Mouse (Mus musculus) spleen, embryonic (tissue): ENCODE measurements at regions not wholly inside any gene's neighbourhood (a gene's known extent, or its start where the extent isn't known, plus 50 kb on each side); places are given as distances from the start of the nearest gene placed in this dataset.

Experiments used
- CTCF ChIA-PET: fragments of 350-600 bp; sonication (Branson Sonifier 250); formaldehyde crosslinking; loops from one replicate; lab custom pipeline; 2022; lab: Charles Lee

GRCm38 (mm10) chr17:85932360-85933132 lies 212.4 kb downstream of the Srbd1 start:
- CTCF ChIA-PET = no interaction called here

DNA sequence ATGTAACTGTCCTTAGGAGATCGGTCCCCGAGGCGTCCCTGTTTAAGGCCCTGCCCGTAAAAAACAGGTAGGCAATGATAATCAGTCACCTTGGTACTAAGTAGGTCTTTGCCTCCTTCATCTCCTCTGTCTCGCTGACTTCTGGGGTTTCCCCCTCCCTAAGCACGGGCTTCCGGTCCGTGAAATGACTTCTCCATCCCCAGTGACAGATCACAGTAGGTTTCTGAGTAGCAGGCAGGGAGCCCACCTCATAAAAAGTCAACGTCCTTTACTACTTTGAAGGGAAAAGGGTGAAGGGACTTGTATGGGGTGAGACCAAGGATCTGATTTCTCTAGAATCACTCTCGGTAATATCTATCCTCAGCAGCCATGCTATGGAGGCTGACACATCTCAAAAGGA lies 213.0 kb downstream of the Srbd1 start:
- CTCF ChIA-PET = no interaction called here

DNA sequence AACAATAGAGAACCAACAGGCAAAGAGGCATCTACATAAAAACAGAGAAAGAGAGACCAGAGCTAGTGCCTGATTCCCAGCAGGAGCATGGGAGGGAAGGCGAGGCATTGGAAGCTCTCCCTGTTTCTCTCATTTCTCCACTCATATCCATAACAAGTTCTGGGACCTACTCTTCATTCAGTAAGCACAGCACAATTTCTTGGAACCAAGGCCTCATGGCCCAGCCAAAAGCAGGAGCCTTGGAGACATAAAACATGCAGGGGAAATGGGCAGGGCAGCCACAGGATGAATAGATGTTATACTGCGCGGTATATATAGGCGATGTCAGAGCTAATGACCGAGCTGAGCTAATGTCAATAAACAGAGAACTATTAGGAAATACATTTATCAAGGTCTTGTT lies 214.2 kb downstream of the Srbd1 start:
- CTCF ChIA-PET = no interaction called here

GRCm38 (mm10) chr17:85930331-85930730 lies 214.6 kb downstream of the Srbd1 start:
- CTCF ChIA-PET = no interaction called here

DNA sequence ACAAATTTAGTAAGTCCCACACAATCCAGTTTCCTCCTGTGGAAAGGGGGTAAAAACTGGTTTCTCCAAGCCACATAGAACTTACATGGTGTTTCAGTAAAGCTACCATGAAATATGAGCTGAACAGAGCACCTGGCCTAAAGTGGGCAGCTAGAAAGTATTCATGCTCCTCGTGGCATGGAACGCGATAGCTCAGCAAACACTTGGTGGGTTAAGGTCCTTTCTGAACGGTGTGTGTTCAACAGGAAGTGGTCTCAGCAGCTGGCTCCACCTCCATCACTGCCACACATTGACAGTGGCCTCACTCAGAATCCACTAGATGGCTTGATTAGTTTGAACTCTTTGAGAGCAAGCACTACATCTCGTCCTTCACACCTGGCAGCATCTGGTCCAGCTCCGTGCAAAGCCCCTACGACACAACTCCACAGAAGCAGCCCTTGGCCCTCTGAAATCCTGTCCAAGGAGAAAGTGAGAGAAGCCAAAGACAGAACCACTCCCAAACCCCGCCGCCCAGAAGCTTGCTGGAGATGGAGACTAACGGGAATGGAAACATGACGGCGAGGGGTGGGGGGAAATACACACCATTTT lies 215.2 kb downstream of the Srbd1 start:
- CTCF ChIA-PET = no interaction called here

DNA sequence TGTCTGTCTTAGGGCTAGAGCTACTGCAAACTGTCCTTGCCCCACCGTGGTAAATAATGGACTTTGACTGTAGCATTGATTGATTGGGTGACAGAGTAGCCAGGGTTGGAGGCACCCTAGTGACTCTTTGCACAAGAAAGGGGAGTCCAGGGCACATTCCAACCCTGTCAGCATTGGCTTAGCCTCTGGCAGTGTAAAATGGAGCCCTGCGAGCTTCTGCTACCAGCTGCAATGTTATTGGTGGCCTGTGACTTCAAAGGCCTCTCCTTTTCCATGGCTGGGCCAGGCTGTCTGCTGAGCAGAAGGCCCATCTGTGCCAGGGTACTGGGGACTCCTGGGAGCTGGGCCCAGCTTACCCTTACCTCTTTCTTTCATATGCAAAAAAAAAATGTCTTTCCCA lies 216.4 kb downstream of the Srbd1 start:
- CTCF ChIA-PET = interaction anchor here (0.5 to 0.6 kb wide), 2 partner anchors 9 to 24 kb away, joined by 3 read pairs; no protein-coding TSS in a partner anchor

DNA sequence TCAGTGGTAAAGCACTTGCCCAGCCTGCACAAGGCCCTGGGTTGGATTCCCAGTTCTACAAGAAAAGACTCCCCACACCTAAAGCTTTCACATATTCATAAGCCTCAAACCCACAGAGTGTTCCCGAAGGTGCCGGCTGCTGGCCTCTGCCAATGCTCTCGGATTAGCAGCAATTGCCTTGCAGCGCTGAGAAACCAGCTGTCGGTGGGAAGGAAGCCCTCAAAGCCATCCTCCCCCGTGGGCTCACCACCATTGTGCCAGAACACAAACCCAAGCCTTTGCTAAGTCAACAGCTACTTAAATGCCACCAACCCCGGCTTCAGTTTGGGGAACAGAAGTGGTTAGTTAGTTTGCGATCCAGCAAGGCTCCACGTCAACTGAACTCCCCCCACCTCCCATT lies 217.7 kb downstream of the Srbd1 start:
- CTCF ChIA-PET = no interaction called here

- CTCF ChIA-PET = no interaction called here
Measured at GRCm38 (mm10) chr17:85926044-85926443, 218.9 kb downstream of the Srbd1 start.

DNA sequence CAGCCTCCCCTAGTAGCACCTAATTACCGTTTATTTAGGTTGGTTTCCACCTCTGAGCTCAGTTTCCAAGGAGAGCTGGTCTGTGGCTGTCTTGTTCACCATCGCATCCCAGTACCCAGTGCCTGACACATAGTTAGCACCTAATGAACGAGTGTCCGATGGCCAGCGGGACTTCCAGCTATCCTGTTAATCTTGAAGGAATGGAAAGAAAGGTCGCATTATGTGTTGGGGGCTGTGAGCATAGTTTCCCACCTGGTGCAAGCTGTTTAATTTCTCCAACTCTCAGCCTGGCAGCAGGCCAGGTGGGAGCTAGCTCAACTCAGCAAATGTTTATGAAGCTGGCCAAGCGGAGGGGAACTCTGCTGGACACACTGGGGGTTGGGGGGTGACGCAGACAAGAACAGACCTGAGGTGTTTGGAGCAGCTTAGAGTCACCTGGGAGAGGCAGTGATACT lies 223.7 kb downstream of the Srbd1 start:
- CTCF ChIA-PET = no interaction called here

DNA sequence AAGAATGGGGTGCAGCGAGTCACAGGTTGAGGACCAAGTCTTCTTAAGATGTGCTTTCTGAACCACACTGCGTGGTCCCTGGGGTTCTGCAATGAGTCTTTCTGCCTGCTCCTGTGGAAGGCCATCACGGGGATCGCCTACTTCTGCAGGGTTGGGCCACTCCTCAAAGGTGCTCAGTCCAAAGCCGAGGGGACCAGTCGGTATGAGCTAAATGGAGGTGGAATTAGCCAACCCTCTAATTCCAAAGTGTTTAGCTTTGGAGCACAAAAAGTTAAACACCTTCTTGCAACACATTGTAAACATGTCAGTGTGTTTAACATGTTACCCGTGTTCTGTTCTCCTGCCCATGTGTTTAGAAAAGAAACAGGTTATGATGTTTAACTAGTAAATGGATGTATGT lies 225.1 kb downstream of the Srbd1 start:
- CTCF ChIA-PET = no interaction called here

- CTCF ChIA-PET = no interaction called here
Measured at GRCm38 (mm10) chr17:85915870-85916269, 227.8 kb upstream of the Six2 start.

- CTCF ChIA-PET = no interaction called here
Measured at GRCm38 (mm10) chr17:85914062-85914461, 226.0 kb upstream of the Six2 start.

- CTCF ChIA-PET = no interaction called here
Measured at GRCm38 (mm10) chr17:85908709-85909108, 220.6 kb upstream of the Six2 start.

- CTCF ChIA-PET = no interaction called here
Measured at GRCm38 (mm10) chr17:85906597-85907187, 218.6 kb upstream of the Six2 start.

DNA sequence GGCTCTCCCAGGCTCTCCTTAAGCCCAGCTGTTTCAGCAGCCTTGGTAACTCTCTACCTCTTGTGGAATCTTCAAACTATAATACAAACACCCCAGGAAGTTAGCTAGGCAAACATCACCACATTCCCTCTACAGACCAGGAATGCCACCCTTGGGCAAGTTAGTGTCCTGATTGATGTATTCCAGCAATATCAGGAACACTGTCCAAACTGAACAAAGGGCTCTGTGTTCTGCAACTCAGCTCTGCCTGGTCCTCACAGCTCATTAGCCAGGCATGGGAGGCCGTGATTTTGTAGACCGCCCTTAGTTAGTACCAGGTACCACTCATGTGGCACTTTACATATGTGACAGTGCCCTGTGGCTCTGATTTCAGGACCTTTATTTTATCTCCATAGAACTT lies 214.5 kb upstream of the Six2 start:
- CTCF ChIA-PET = no interaction called here

DNA sequence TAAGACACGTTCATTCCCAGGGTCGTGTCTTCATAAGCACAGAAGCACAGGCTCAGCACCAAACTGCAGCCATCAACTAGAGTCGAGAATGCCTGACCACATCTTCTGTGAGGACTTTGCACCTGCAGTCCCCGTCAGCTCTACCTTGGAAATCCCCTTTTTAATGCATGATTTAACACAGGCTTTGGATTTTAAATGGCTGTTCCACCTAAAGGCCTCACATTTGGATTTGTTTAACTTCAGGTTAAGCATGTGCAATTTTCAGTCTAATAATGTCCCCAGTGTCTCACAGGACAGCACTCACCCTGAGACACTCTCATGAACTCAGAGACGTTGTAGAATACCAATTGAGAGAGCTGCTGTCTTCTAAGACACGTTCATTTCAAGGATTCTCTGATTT lies 211.0 kb upstream of the Six2 start:
- CTCF ChIA-PET = interaction anchor here (0.7 kb wide), 1 partner anchor 25 kb away, joined by 7 read pairs; no protein-coding TSS in a partner anchor

DNA sequence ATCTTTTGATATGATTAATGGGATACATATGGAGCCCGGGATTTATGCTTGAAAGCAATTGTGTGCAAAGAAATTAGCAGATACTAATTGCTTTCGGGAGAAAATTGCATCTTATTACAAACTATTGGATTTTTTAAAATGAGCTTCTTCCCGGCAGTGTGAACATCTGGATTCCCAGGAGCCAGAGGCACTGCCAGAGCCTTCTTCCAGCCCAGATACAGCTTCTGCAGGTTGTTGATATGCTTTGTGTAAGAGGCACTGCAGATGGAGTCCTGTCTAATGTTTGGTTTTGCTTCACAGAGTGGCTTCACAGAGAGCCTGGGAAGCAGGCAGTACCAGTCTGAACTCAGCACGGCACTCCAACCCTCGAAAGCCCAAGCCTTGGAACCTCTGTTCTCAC lies 207.9 kb upstream of the Six2 start:
- CTCF ChIA-PET = no interaction called here

DNA sequence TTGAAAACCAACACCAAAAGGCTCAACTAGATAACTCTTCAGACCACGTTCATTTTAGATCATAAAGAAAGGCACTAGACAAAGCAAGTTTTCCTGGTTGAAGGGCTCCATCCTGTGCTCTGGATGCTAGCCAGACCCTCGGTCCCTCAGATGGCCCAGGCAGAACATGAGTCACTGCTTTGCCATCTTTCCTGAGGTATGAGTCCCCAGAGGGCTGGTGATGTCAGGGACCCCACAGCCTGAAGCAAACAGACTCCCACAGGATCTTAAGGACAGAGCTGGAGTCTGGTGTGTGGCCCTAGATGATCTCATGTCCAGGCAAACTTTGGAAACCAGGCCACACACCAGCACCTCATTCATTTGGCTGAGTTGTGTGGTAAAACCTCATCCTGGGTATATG lies 203.2 kb upstream of the Six2 start:
- CTCF ChIA-PET = no interaction called here

DNA sequence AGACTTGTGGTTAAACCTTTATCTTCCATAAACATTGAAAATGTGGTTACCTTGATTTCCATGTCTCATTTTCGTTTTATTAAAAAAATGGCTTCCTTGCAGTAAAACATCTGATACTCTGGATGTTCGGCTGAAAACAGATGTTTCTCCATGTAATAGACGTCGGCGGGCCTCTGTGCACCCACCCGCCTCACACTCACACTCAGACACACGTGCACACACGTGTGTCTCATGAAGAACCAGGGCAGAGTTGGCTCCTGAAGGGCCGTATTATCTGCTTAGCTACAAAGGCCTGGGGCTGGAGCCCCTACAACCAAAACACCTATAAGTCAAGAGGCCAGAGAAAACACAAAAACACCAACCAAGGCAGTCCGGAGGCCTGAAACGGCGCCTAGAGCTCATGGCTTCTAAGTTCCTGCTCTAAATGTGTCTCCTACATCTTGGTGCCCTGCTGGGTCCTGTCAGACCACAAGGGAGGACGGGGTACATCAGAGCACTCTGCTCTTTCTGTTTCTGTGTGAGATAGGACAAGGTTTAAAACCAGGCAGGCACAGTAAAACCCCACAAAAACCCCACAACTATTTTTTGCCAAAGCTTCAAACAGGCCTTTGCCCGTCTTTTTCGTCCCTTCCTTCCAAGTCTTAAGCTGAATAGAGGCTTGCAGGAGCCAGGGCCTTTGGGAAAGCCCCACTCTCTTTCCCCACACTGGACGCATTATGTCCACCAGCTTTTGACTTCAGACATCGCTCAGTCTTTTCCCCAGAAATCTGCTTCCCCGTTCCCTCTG lies 201.9 kb upstream of the Six2 start:
- CTCF ChIA-PET = no interaction called here

DNA sequence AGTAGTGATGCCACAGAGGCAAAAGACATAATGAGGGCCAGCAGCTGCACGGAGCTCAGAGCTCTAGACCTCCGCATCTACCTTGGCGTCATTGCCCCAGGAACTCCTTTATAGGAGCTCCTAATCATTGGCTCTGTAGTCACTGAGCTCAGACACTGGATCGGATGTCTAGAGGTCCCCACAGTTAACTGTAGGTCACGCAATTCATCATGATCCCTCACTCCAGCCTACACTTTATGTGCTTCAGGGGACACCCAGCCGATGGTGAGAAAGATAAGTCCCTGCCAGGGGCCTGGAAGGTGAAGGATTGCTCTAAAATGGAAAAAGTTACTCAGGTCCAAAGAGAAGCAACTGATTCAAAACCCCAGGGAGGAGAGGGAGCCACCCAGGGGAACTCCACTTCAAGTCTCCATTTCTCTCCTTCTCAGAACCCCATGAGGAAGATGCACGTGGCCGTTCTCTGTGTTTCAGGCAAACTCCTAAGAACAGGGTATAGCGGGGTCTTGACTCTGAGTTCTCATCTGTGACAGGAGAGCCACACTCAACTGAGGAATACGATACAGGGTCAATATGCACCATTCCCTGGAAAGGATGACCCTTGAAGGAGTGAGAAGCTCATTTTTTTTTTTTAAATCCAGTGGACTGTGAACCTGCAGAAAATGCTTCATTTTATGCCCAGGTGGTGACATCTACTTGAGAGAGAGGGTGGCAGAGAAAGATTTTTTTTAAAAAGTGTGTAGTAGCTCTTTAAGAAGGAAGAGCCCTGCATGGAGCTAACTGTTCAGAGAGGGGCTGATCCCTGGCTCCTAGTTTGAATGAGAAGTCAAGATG lies 200.7 kb upstream of the Six2 start:
- CTCF ChIA-PET = no interaction called here

- CTCF ChIA-PET = no interaction called here
Measured at GRCm38 (mm10) chr17:85886675-85887074, 198.6 kb upstream of the Six2 start.
